Mouse (Mus musculus): ENCODE measurements around the gene Gm364. TPM values are rescaled to one million over a fixed set of nuclear protein-coding genes. Genes with fewer than 3 reads are reported as not detected.

Gm364 gene
- total RNA-seq, 2 experiments from 2014 or later = not detected

Other genes with a start within 250 kb of the Gm364 start
- not detected for gene Cd40lg, start 197.0 kb upstream of the Gm364 start, total RNA-seq (2021)
- gene Arhgef6, start 70.4 kb upstream of the Gm364 start, total RNA-seq (2021) = 10 to 100 TPM; 70.6 to 83.2 TPM
- gene Rbmx, start 16.1 kb upstream of the Gm364 start, total RNA-seq (2021) = 10 to 100 TPM; 12.0 to 14.7 TPM
- gene Gpr101, start 94.6 kb downstream of the Gm364 start, total RNA-seq (2021) = not detected

All from gastrocnemius, postnatal 36 days (tissue).